10 mouse cellular contexts compared by ENCODE assay signal in the genomic region with DNA sequence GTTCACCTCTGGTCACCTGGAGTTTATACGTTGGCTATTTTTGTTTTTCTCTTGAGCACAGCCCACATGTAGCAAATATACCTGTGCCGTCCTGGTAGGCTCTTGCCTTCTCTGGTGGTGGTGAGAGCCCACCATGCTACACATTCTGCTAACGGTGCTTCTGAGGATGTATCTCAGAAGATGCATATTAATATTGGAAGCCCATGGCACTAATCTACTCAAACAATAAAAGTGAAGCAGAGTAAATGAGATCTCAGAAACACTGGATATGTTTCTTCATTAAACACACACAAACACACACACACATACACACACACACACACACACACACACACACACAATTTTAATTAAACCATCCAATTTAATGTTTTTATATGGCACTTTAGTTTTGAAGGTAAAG.
"Had no signal": no experiment of that assay in that cellular context is flagged by ENCODE, and none has a peak within 500 bp of the region (broad histone marks: within the 10 kb centered on the region; RNA-seq: fewer than 3 reads in every experiment).

No protein-coding gene starts in this region.

- H3K9me3 ChIP-seq: limb, embryonic 13.5 days had no signal

- H3K4me2 ChIP-seq: limb, embryonic 13.5 days had no signal

- H3K27ac ChIP-seq: kidney, postnatal 0 days; layer of hippocampus, adult 2 months; limb, embryonic 13.5 days; liver, embryonic 14.5 days had no signal

- H3K4me3 ChIP-seq: layer of hippocampus, adult 2 months; limb, embryonic 13.5 days had no signal

- H3K4me1 ChIP-seq: limb, embryonic 13.5 days had no signal

- H3K27me3 ChIP-seq: limb, embryonic 13.5 days had no signal

- H3K9ac ChIP-seq: limb, embryonic 13.5 days; liver, embryonic 14.5 days had no signal

- DNase-seq: kidney, adult 9 months; kidney, postnatal 36 days; left cerebral cortex, postnatal 4 days; lung, adult 18-20 months; right cerebral cortex, postnatal 25 days; thymus, postnatal 4 days had no signal
